Mouse (Mus musculus) macrophage (primary cell): ENCODE results near the gene Gm5800. TPM values are rescaled to one million over a fixed set of nuclear protein-coding genes. Genes with fewer than 3 reads are reported as not detected.
"Not testable (repeated sequence)": the region's sequence is repeated elsewhere in the genome, so short reads cannot be mapped to it uniquely, and the experiment has no call there.

ENCODE experiments used
- H3K27ac ChIP-seq: fragments of 350-480 bp; formaldehyde crosslinking; 2 replicates; pipeline ENCODE4 v1.9.0; 2021
- H3K36me3 ChIP-seq: fragments of 350-480 bp; formaldehyde crosslinking; 2 replicates; pipeline ENCODE4 v1.9.0; 2021; ENCODE audit errors: inconsistent target
- H3K4me3 ChIP-seq: fragments of 350-480 bp; formaldehyde crosslinking; 2 replicates; pipeline ENCODE4 v1.9.0; 2021; ENCODE audit errors: inconsistent target
- H3K79me2 ChIP-seq: fragments of 350-480 bp; formaldehyde crosslinking; 2 replicates; pipeline ENCODE4 v1.9.0; 2021; ENCODE audit errors: inconsistent target
- WGBS: methylation state at CpG from one replicate; pipeline ENCODE4 v1.1.7; 2026; ENCODE audit warnings: inconsistent platforms; ENCODE audit not compliant: missing documents; 5-methylcytosine and 5-hydroxymethylcytosine counted together
- polyA plus RNA-seq: library from polyadenylated mRNA; stranded (reverse); fragments of 250-400 nt; gene quantifications from 3 replicates; pipeline ENCODE4 v1.2.4, GENCODE M21; 2018; ENCODE audit warnings: inconsistent platforms
- total RNA-seq, 78 experiments: library from RNA; depleted of rRNA; stranded (reverse); fragments of 250-400 nt; gene quantifications; 1 replicate in 9 of 78; 2 replicates in 24 of 78; 3 replicates in 43 of 78; 4 replicates in 2 of 78; pipeline ENCODE4 v1.2.4; 2018; ENCODE audit warnings: inconsistent platforms in 56 of 78

The Gm5800 gene
- not detected for total RNA-seq (2018; cell fraction: chromatin; rRNA removed)
- total RNA-seq (2018; cell fraction: cytosol; rRNA removed) = not detected
- not detected for total RNA-seq (2018; cell fraction: nucleus; rRNA removed)
- polyA plus RNA-seq = not detected in 3 replicates

- WGBS = 56% methylated on average over 1 of the region's 1 CpGs
- Histone ChIP-seq H3K79me2 (no peaks in the 10 kb centered on the region), H3K27ac (no peak within 1 kb of the TSS), H3K4me3 (no peak within 1 kb of the TSS), H3K36me3 (no peaks in the 10 kb centered on the region)
Observed at GRCm38 (mm10) chr14:51717083-51717482, at the start of gene Gm5800. TSS of gene Gm5800 (minus strand) at chr14:51717183.

- WGBS = 94% methylated on average over 2 of the region's 2 CpGs
- Histone ChIP-seq H3K79me2 (no peaks in the 10 kb centered on the region), H3K4me3 (no peak overlapping the region), H3K27ac (no peak overlapping the region), H3K36me3 (no peaks in the 10 kb centered on the region)
Observed at GRCm38 (mm10) chr14:51755944-51756343, 39.0 kb upstream of the Gm5800 start.

- 3% methylated on average over 41 of the region's 42 CpGs for WGBS
- H3K4me3 ChIP-seq = no peak overlapping the region
- no peaks in the 10 kb centered on the region for H3K79me2 ChIP-seq
- no peak overlapping the region for H3K27ac ChIP-seq
- H3K36me3 ChIP-seq = no peaks in the 10 kb centered on the region
Observed at GRCm38 (mm10) chr14:51740347-51741170, 23.6 kb upstream of the Gm5800 start.

- WGBS = 5% methylated on average over 23 of the region's 24 CpGs
- Histone ChIP-seq H3K27ac (no peak overlapping the region), H3K4me3 (no peak overlapping the region), H3K79me2 (no peaks in the 10 kb centered on the region), H3K36me3 (no peaks in the 10 kb centered on the region)
Observed at GRCm38 (mm10) chr14:51739150-51739993, 22.4 kb upstream of the Gm5800 start.

- no peaks in the 10 kb centered on the region for H3K36me3 ChIP-seq
- H3K4me3 ChIP-seq = no peak overlapping the region
- WGBS = 5% methylated on average over 29 of the region's 29 CpGs
- no peak overlapping the region for H3K27ac ChIP-seq
- H3K79me2 ChIP-seq = no peaks in the 10 kb centered on the region
Observed at GRCm38 (mm10) chr14:51738411-51739149, 21.6 kb upstream of the Gm5800 start.

- Histone ChIP-seq H3K4me3 (no peak overlapping the region), H3K79me2 (no peaks in the 10 kb centered on the region), H3K36me3 (no peaks in the 10 kb centered on the region), H3K27ac (no peak overlapping the region)
- WGBS = 38% methylated on average over 11 of the region's 12 CpGs
Observed at GRCm38 (mm10) chr14:51737967-51738366, 21.0 kb upstream of the Gm5800 start.

GRCm38 (mm10) chr14:51695368-51695767 lies 21.6 kb downstream of the Gm5800 start, which contains the start of gene Gm17079:
TSS of gene Gm17079 (minus strand) at chr14:51695468.
- H3K36me3 ChIP-seq, H3K4me3 ChIP-seq: not testable (repeated sequence)
- WGBS = no CpG with 5 or more reads among the region's 2 CpGs

GRCm38 (mm10) chr14:51677269-51677668 lies 39.7 kb downstream of the Gm5800 start:
- Histone ChIP-seq H3K36me3 (no peaks in the 10 kb centered on the region), H3K27ac (no peak overlapping the region), H3K4me3 (no peak overlapping the region), H3K79me2 (no peaks in the 10 kb centered on the region)
- 96% methylated on average over 5 of the region's 5 CpGs for WGBS

More at GRCm38 (mm10) chr14:51695368-51695767, 21.6 kb downstream of the Gm5800 start, which contains the start of gene Gm17079:
- H3K79me2 ChIP-seq, H3K27ac ChIP-seq: not testable (repeated sequence)

Other genes starting within 250 kb of the Gm5800 start
- not detected in 3 replicates for gene Gm5622, start 164.4 kb downstream of the Gm5800 start, polyA plus RNA-seq
- gene Gm17175, start 143.1 kb downstream of the Gm5800 start, polyA plus RNA-seq = not detected in 3 replicates
- gene Gm17174, start 125.0 kb downstream of the Gm5800 start, polyA plus RNA-seq = not detected in 3 replicates
- not detected in 3 replicates for gene Gm17078, start 105.9 kb downstream of the Gm5800 start, polyA plus RNA-seq
- not detected in 3 replicates for gene Gm4181, start 81.5 kb downstream of the Gm5800 start, polyA plus RNA-seq
- gene Gm17079, start 21.7 kb downstream of the Gm5800 start, polyA plus RNA-seq = not detected in 3 replicates
- not detected in 3 replicates for gene Ang4, start 56.4 kb upstream of the Gm5800 start, polyA plus RNA-seq
- gene AY358078, start 82.9 kb upstream of the Gm5800 start, polyA plus RNA-seq = not detected in 3 replicates
- 0.75 TPM in 1 of 3 replicates, not detected in the others for gene Ear6, start 136.5 kb upstream of the Gm5800 start, polyA plus RNA-seq
- gene Mettl17, start 167.7 kb upstream of the Gm5800 start, polyA plus RNA-seq = 5.5 to 12.4 TPM (median 8.5 TPM) in 3 replicates
- gene Slc39a2, start 175.7 kb upstream of the Gm5800 start, polyA plus RNA-seq = 0.16 to 0.27 TPM in 2 of 3 replicates, not detected in the other
- 0.14 TPM in 1 of 3 replicates, not detected in the others for gene Ndrg2, start 197.0 kb upstream of the Gm5800 start, polyA plus RNA-seq
- gene Tppp2, start 201.2 kb upstream of the Gm5800 start, polyA plus RNA-seq = not detected in 3 replicates
- not detected in 3 replicates for gene Rnase13, start 205.6 kb upstream of the Gm5800 start, polyA plus RNA-seq